Comparison of ENCODE assay signal across 9 mouse cellular contexts in genomic region chr5:124175138-124175537, GRCm38 (mm10). TPM values are rescaled to one million over a fixed set of nuclear protein-coding genes. Genes with fewer than 3 reads are reported as not detected.
A peak's percentile ranks its signal among the peaks of the same experiment; 100 is the strongest.
DNase-seq lines count a peak whose midpoint lies in the region; ATAC-seq and TF ChIP-seq lines count a peak whose summit lies in the region.
"Had no signal": no experiment of that assay in that cellular context is flagged by ENCODE, and none has a peak within 500 bp of the region (broad histone marks: within the 10 kb centered on the region; RNA-seq: fewer than 3 reads in every experiment).

No protein-coding gene starts in this region.

- no peak for ATAC-seq in lung, embryonic 14.5 days (ENCODE audit: insufficient read depth)
- no peak for ATAC-seq in heart, embryonic 16.5 days (replicated peaks; ENCODE audit: extremely low read depth, insufficient read depth, low FRiP score)
- ATAC-seq in neural tube, embryonic 14.5 days (ENCODE audit: low read depth): peak; percentile 50; the same call in 1 of the 2 replicates

- H3K4me3 ChIP-seq in lung, embryonic 14.5 days (ENCODE audit: low read depth, low read length): no peak overlapping the region
- no peak overlapping the region for H3K4me3 ChIP-seq in heart, embryonic 16.5 days (ENCODE audit: low read length)
- H3K4me3 ChIP-seq in neural tube, embryonic 14.5 days (ENCODE audit: low read depth, low read length): no peak overlapping the region

- no peaks in the 10 kb centered on the region for H3K9me3 ChIP-seq in lung, embryonic 14.5 days (ENCODE audit: low read depth, low read length)
- H3K9me3 ChIP-seq in heart, embryonic 16.5 days (replicated peaks; ENCODE audit: control insufficient read depth, low read length): no peaks in the 10 kb centered on the region
- H3K9me3 ChIP-seq in neural tube, embryonic 14.5 days (ENCODE audit: control insufficient read depth, low read length): no peaks in the 10 kb centered on the region

- no peak overlapping the region for H3K27ac ChIP-seq in lung, embryonic 14.5 days (ENCODE audit: low read depth)
- H3K27ac ChIP-seq in heart, embryonic 16.5 days (ENCODE audit: low read length): peak overlapping the region; percentile 97
- H3K27ac ChIP-seq in neural tube, embryonic 14.5 days (ENCODE audit: low read depth, low read length): no peak overlapping the region

- no peak overlapping the region for H3K4me2 ChIP-seq in lung, embryonic 14.5 days
- no peak overlapping the region for H3K4me2 ChIP-seq in heart, embryonic 16.5 days (ENCODE audit: low read depth, low read length)
- no peak overlapping the region for H3K4me2 ChIP-seq in neural tube, embryonic 14.5 days (ENCODE audit: low read depth, low read length)

- H3K27me3 ChIP-seq in lung, embryonic 14.5 days (ENCODE audit: insufficient read depth, low read length): no peaks in the 10 kb centered on the region
- no peaks in the 10 kb centered on the region for H3K27me3 ChIP-seq in heart, embryonic 16.5 days (ENCODE audit: control insufficient read depth, insufficient read depth, low read length)
- H3K27me3 ChIP-seq in neural tube, embryonic 14.5 days (ENCODE audit: control insufficient read depth, insufficient read depth, low read length): no peaks in the 10 kb centered on the region

- TF ChIP-seq CTCF in lung, embryonic 14.5 days (IDR thresholded peaks at IDR 0.05; ENCODE audit: low read depth): no peak

- no peak overlapping the region for H3K9ac ChIP-seq in lung, embryonic 14.5 days
- peak overlapping the region; percentile 47; the same call in 1 of the 2 replicates for H3K9ac ChIP-seq in heart, embryonic 16.5 days (ENCODE audit: low read length)
- H3K9ac ChIP-seq in neural tube, embryonic 14.5 days (replicated peaks; ENCODE audit: low read depth, low read length): no peak overlapping the region

- DNase-seq in gastrocnemius, adult 18-20 months (ENCODE audit: low spot score): peak; percentile 48
- DNase-seq in gastrocnemius, postnatal 10 days: no peak
- peak; percentile 35 for DNase-seq in lung, embryonic 14.5 days
- no peak for DNase-seq in lung, postnatal 14 days
- DNase-seq in ovary, postnatal 14 days (ENCODE audit: low spot score): no peak
- no peak for DNase-seq in yolk sac, embryonic 10.5 days (ENCODE audit: low spot score)
- DNase-seq: kidney, postnatal 36 days had no signal

- H3K36me3 ChIP-seq in lung, embryonic 14.5 days (ENCODE audit: insufficient read depth): no peaks in the 10 kb centered on the region
- H3K36me3 ChIP-seq in heart, embryonic 16.5 days (ENCODE audit: control insufficient read depth, insufficient read depth): no peaks in the 10 kb centered on the region
- H3K36me3 ChIP-seq in neural tube, embryonic 14.5 days (ENCODE audit: control insufficient read depth, insufficient read depth, low read length): no peaks in the 10 kb centered on the region

- WGBS in lung, embryonic 14.5 days: 55% methylated on average over 4 of the region's 4 CpGs
- whole genome bisulfite sequencing in heart, embryonic 16.5 days: 30% methylated on average over 4 of the region's 4 CpGs
- WGBS in neural tube, embryonic 14.5 days: 11% methylated on average over 4 of the region's 4 CpGs

- peaks cover 5% of the 10 kb centered on the region; the same call in 1 of the 2 replicates for H3K4me1 ChIP-seq in lung, embryonic 14.5 days (ENCODE audit: insufficient read depth)
- peaks cover 66% of the 10 kb centered on the region for H3K4me1 ChIP-seq in heart, embryonic 16.5 days (ENCODE audit: control insufficient read depth, insufficient read depth, low read length)
- H3K4me1 ChIP-seq in neural tube, embryonic 14.5 days (ENCODE audit: control insufficient read depth, insufficient read depth, low read length): no peaks in the 10 kb centered on the region

RNA-seq across cellular contexts. Expression of gene Arl6ip4, which starts 59.2 kb away (rescaled TPM):
- total RNA-seq in gastrocnemius, adult 18-20 months (2021): 10 to 100 TPM; 39.1 TPM
- total RNA-seq in gastrocnemius, postnatal 10 days (2021): 10 to 100 TPM; 53.8 to 64.3 TPM
- 100.0 and 105 TPM in 2 replicates for polyA plus RNA-seq in lung, embryonic 14.5 days (2014; fragmentation: Nextera tagmentation; extraction: Ambion mirVana)
- 72.6 and 78.1 TPM in 2 replicates for polyA plus RNA-seq in heart, embryonic 16.5 days (2015; fragmentation: Nextera tagmentation; extraction: Ambion mirVana)
- polyA plus RNA-seq in neural tube, embryonic 14.5 days (2014; fragmentation: Nextera tagmentation; extraction: Ambion mirVana): 72.5 and 76.2 TPM in 2 replicates

Comparison
In these comparisons a context has a peak if more than half of its experiments do, and no peak if none do; other contexts are left out.
1. DNase-seq: peak in gastrocnemius, adult 18-20 months (single experiment) and lung, embryonic 14.5 days (single experiment); none in gastrocnemius, postnatal 10 days (single experiment), lung, postnatal 14 days (single experiment), ovary, postnatal 14 days (single experiment) and yolk sac, embryonic 10.5 days (single experiment).